Mouse (Mus musculus): ENCODE results near the gene Cd9.

GRCm38 (mm10) chr6:125528614-125529200 lies 34.1 kb upstream of the Cd9 start:
- no peak for TF ChIP-seq CTCF (conservative IDR thresholded peaks at IDR 0.05; ENCODE audit: insufficient read depth, insufficient read length, low read depth, low read length)
- no peak for TF ChIP-seq POLR2A (IDR thresholded peaks at IDR 0.05; ENCODE audit: low read depth, low read length)
